Mouse (Mus musculus): Measurements from ENCODE around the gene Pigx. TPM values are rescaled to one million over a fixed set of nuclear protein-coding genes. Genes with fewer than 3 reads are reported as not detected.
A peak's percentile ranks its signal among the peaks of the same experiment; 100 is the strongest.

Pigx gene
- total RNA-seq, 2 experiments from 2014 or later = 20.9 to 24.1 TPM

GRCm38 (mm10) chr16:32124444-32125335, 25.1 kb upstream of the Pigx start:
- DNase-seq (ENCODE audit: extremely low spot score in 1 of 2, low spot score in 2 of 2) = no peak
- no peak for TF ChIP-seq CTCF (IDR thresholded peaks at IDR 0.05)
- intact Hi-C loops (cut with DNase I) = no loop called here
- Histone ChIP-seq H3K4me3 (no peak overlapping the region), H3K27ac (no peak overlapping the region)

- intact Hi-C loops (cut with DNase I) = no loop called here
- Histone ChIP-seq H3K4me3 (no peak overlapping the region), H3K27ac (no peak overlapping the region)
- DNase-seq (ENCODE audit: extremely low spot score in 1 of 2, low spot score in 2 of 2) = no peak
- no peak for TF ChIP-seq CTCF (IDR thresholded peaks at IDR 0.05)
Measured at GRCm38 (mm10) chr16:32124020-32124419, 24.5 kb upstream of the Pigx start.

DNA sequence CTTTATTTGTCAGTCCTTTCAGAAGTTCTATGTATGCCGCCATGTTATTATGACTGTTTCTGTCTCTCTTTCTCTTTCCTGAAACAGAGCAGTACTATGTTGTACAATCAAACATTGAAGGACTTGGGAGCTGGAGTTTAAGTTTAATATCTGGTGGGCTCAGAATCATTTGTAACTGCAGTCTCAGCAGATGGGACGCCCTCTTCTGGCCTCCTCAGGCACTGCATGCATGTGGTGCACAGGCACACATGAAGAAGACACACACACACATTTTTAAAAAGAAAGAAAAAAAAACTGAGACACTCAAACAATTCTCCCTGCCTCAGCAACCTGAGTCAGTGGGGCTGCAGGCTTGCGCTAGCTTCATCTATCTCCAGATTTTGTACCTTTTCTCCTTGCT, 20.9 kb upstream of the Pigx start:
- no peak for DNase-seq (ENCODE audit: extremely low spot score in 1 of 2, low spot score in 2 of 2)
- Histone ChIP-seq H3K4me3 (no peak overlapping the region), H3K27ac (no peak overlapping the region)
- intact Hi-C loops (cut with DNase I) = no loop called here
- TF ChIP-seq CTCF (IDR thresholded peaks at IDR 0.05) = peak; percentile 3

GRCm38 (mm10) chr16:32116186-32116585, 16.6 kb upstream of the Pigx start:
- H3K4me3 ChIP-seq = no peak overlapping the region
- DNase-seq (ENCODE audit: extremely low spot score in 1 of 2, low spot score in 2 of 2) = no peak
- TF ChIP-seq CTCF (IDR thresholded peaks at IDR 0.05) = no peak
- intact Hi-C loops (cut with DNase I) = loop anchor here (5.0 kb wide), 1 partner anchor 86 kb away; no protein-coding TSS in a partner anchor
- no peak overlapping the region for H3K27ac ChIP-seq

DNA sequence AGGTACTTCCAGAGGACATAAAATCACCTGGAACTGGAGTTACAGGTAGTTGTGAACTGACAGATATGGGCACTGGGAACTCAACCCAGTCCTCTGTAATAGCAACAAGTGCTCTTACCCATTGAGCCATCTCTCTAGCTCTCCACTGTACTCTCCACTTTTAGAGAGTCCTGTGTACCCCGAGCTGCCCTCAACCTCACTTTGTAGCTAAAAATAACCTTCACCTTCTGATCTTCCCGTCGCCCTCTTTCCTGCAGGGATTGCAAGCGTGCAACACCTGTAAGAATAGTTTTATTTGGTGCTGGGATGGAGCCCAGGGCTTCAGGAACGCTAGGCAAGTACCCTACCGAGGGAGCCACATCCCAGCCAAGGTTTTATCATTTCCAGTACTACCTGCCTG, 16.2 kb upstream of the Pigx start:
- Histone ChIP-seq H3K27ac (no peak overlapping the region), H3K4me3 (no peak overlapping the region)
- no peak for DNase-seq (ENCODE audit: extremely low spot score in 1 of 2, low spot score in 2 of 2)
- no peak for TF ChIP-seq CTCF (IDR thresholded peaks at IDR 0.05)
- intact Hi-C loops (cut with DNase I) = loop anchor here (2.0 to 5.0 kb wide), 2 partner anchors 87 to 383 kb away; no protein-coding TSS in a partner anchor

GRCm38 (mm10) chr16:32114968-32115695, 15.6 kb upstream of the Pigx start:
- DNase-seq (ENCODE audit: extremely low spot score in 1 of 2, low spot score in 2 of 2) = peak; percentile 77 to 90
- Histone ChIP-seq H3K4me3 (no peak overlapping the region), H3K27ac (no peak overlapping the region)
- intact Hi-C loops (cut with DNase I) = loop anchor here (2.0 to 5.0 kb wide), 4 partner anchors 87 to 384 kb away; partner anchors contain the start of genes Fbxo45, Rnf168 and Wdr53
- peak; percentile 99 for TF ChIP-seq CTCF (IDR thresholded peaks at IDR 0.05)

GRCm38 (mm10) chr16:32114406-32114805, 14.9 kb upstream of the Pigx start:
- H3K4me3 ChIP-seq = no peak overlapping the region
- intact Hi-C loops (cut with DNase I) = loop anchor here (2.0 to 5.0 kb wide), 3 partner anchors 133 to 384 kb away; partner anchors contain the start of genes Fbxo45, Rnf168 and Wdr53
- H3K27ac ChIP-seq = no peak overlapping the region
- no peak for TF ChIP-seq CTCF (IDR thresholded peaks at IDR 0.05)
- DNase-seq (ENCODE audit: extremely low spot score in 1 of 2, low spot score in 2 of 2) = no peak

GRCm38 (mm10) chr16:32113541-32114218, 14.1 kb upstream of the Pigx start:
- no peak for TF ChIP-seq CTCF (IDR thresholded peaks at IDR 0.05)
- no peak overlapping the region for H3K27ac ChIP-seq
- DNase-seq (ENCODE audit: extremely low spot score in 1 of 2, low spot score in 2 of 2) = peak; percentile 31 to 47
- intact Hi-C loops (cut with DNase I) = loop anchor here (2.0 to 5.0 kb wide), 3 partner anchors 134 to 385 kb away; partner anchors contain the start of genes Fbxo45, Rnf168 and Wdr53
- H3K4me3 ChIP-seq = no peak overlapping the region

GRCm38 (mm10) chr16:32110951-32111699, 11.6 kb upstream of the Pigx start:
- no peak for DNase-seq (ENCODE audit: extremely low spot score in 1 of 2, low spot score in 2 of 2)
- TF ChIP-seq CTCF (IDR thresholded peaks at IDR 0.05) = peak; percentile 38
- H3K4me3 ChIP-seq = no peak overlapping the region
- no peak overlapping the region for H3K27ac ChIP-seq
- intact Hi-C loops (cut with DNase I) = loop anchor here (5.0 kb wide), 2 partner anchors 136 to 166 kb away; partner anchors contain the start of genes Fbxo45, Rnf168 and Wdr53

DNA sequence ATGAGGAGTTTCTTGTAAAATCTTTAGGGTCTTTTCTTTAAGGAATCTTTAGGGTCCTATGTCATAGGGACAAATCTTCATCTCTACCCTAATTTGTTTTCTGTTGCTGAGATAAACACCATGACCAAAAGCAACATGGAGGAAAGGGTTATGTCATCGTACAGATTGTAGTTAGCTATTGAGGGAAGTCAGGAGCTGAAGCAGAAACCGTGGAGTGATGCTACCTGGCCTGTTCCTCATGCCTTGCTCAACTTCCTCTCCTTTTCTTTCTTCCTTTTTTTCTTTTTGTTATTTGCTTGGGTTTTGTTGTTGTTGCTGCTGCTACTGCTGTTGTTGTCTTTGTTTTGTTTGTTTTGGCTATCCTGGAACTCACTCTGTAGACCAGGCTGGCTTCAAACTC, 9.0 kb upstream of the Pigx start:
- intact Hi-C loops (cut with DNase I) = no loop called here
- no peak for DNase-seq (ENCODE audit: extremely low spot score in 1 of 2, low spot score in 2 of 2)
- H3K4me3 ChIP-seq = no peak overlapping the region
- no peak for TF ChIP-seq CTCF (IDR thresholded peaks at IDR 0.05)
- no peak overlapping the region for H3K27ac ChIP-seq

GRCm38 (mm10) chr16:32108170-32108569, 8.6 kb upstream of the Pigx start:
- no peak for DNase-seq (ENCODE audit: extremely low spot score in 1 of 2, low spot score in 2 of 2)
- H3K27ac ChIP-seq = no peak overlapping the region
- no peak for TF ChIP-seq CTCF (IDR thresholded peaks at IDR 0.05)
- no peak overlapping the region for H3K4me3 ChIP-seq
- intact Hi-C loops (cut with DNase I) = no loop called here

Data from left cerebral cortex, adult 2 months (tissue).